In the genomic region with DNA sequence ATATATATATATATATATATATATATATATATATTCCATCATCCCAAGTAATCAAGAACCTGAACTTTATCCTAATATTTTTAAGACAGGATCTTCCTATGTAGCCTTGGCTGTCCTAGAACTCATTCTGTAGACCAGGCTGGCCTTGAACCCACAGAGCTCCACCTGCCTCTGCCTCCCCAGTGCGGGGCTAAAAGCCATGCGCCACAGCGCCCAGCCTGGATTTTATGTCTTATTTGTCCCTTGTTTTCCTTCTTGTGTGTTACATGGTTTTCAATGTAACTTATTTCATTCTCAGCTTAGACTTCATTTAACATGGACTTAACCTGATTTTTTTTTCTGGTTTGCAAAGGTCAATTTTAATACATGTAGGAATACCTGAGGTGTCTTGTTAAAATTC, we compare ENCODE assay signal across 25 mouse cellular contexts. TPM values are rescaled to one million over a fixed set of nuclear protein-coding genes. Genes with fewer than 3 reads are reported as not detected.
"Had no signal": no experiment of that assay in that cellular context is flagged by ENCODE, and none has a peak within 500 bp of the region (broad histone marks: within the 10 kb centered on the region; RNA-seq: fewer than 3 reads in every experiment).

No protein-coding gene starts in this region.

- H3K4me3 ChIP-seq: embryonic facial prominence, embryonic 10.5 days; embryonic facial prominence, embryonic 12.5 days; embryonic facial prominence, embryonic 13.5 days; embryonic facial prominence, embryonic 15.5 days; erythroblast, embryonic 14.5 days; forebrain, embryonic 10.5 days; forebrain, embryonic 12.5 days; forebrain, embryonic 13.5 days; forebrain, embryonic 15.5 days; gastrocnemius, adult 2 months; heart, adult 2 months had no signal

- H3K4me2 ChIP-seq: embryonic facial prominence, embryonic 12.5 days; embryonic facial prominence, embryonic 13.5 days; embryonic facial prominence, embryonic 15.5 days; forebrain, embryonic 12.5 days; forebrain, embryonic 13.5 days; forebrain, embryonic 15.5 days had no signal

- H3K36me3 ChIP-seq: embryonic facial prominence, embryonic 13.5 days; embryonic facial prominence, embryonic 15.5 days; forebrain, embryonic 12.5 days; forebrain, embryonic 15.5 days had no signal

- H3K4me1 ChIP-seq: forebrain, embryonic 12.5 days; forebrain, embryonic 13.5 days; forebrain, embryonic 15.5 days had no signal

- H3K27me3 ChIP-seq: embryonic facial prominence, embryonic 12.5 days; embryonic facial prominence, embryonic 13.5 days; embryonic facial prominence, embryonic 15.5 days; forebrain, embryonic 12.5 days; forebrain, embryonic 13.5 days; forebrain, embryonic 15.5 days had no signal

- H3K27ac ChIP-seq: embryonic facial prominence, embryonic 10.5 days; embryonic facial prominence, embryonic 12.5 days; embryonic facial prominence, embryonic 13.5 days; embryonic facial prominence, embryonic 15.5 days; forebrain, embryonic 10.5 days; forebrain, embryonic 12.5 days; forebrain, embryonic 13.5 days; forebrain, embryonic 15.5 days; heart, adult 2 months had no signal

- H3K9ac ChIP-seq: embryonic facial prominence, embryonic 12.5 days; embryonic facial prominence, embryonic 13.5 days; embryonic facial prominence, embryonic 15.5 days; forebrain, embryonic 12.5 days; forebrain, embryonic 13.5 days; forebrain, embryonic 15.5 days; forebrain, postnatal 0 days had no signal

- H3K9me3 ChIP-seq: embryonic facial prominence, embryonic 15.5 days; forebrain, embryonic 10.5 days; forebrain, embryonic 13.5 days; forebrain, embryonic 15.5 days had no signal

- DNase-seq: cerebellum, adult 8-10 months; cerebellum, adult 9-10 months; cerebellum, adult 9-11 months; cerebellum, postnatal 10 days; cerebellum, postnatal 14 days; cerebellum, postnatal 25 days; cerebellum, postnatal 36 days; embryo, embryonic 11 days; forebrain, postnatal 0 days; gastrocnemius, adult 2 months; gastrocnemius, postnatal 10 days; gastrocnemius, postnatal 14 days; gastrocnemius, postnatal 25 days; gastrocnemius, postnatal 36 days; heart, adult 18-20 months; heart, adult 2 months had no signal

RNA-seq across cellular contexts. Expression of a gene that starts 39.2 kb away (rescaled TPM):
- polyA plus RNA-seq: erythroblast, embryonic 14.5 days had no signal
